Mouse (Mus musculus) midbrain, postnatal 0 days (tissue): ENCODE measurements around the gene Zfpm1. TPM values are rescaled to one million over a fixed set of nuclear protein-coding genes. Genes with fewer than 3 reads are reported as not detected.

Source experiments
- ATAC-seq: fragments of 200-750 bp; cut with Nextera tagmentation; 2 replicates; pipeline ENCODE4 v1.8.0; 2017; ENCODE audit warnings: moderate number of reproducible peaks, mild to moderate bottlenecking, moderate TSS enrichment, moderate library complexity; ENCODE audit not compliant: low FRiP score
- DNase-seq: peaks from one replicate; pipeline ENCODE4 v3.0.0-alpha.2; 2015; ENCODE audit warnings: low spot score
- H3K27ac ChIP-seq: fragments of 300-500 bp; sonication (generic); 2 replicates; pipeline ENCODE4 v1.5.1; 2014; ENCODE audit warnings: low read depth, mild to moderate bottlenecking, low read length, mixed read lengths
- H3K27me3 ChIP-seq: fragments of 300-500 bp; sonication (generic); 2 replicates; pipeline ENCODE4 v1.6.1; 2014; ENCODE audit warnings: low read length, control low read depth, mixed read lengths; ENCODE audit not compliant: insufficient read depth
- H3K36me3 ChIP-seq: fragments of 300-500 bp; sonication (generic); 2 replicates; pipeline ENCODE4 v1.6.1; 2014; ENCODE audit warnings: low read length, control low read depth, mixed read lengths; ENCODE audit not compliant: insufficient read depth
- H3K4me1 ChIP-seq: fragments of 300-500 bp; sonication (generic); 2 replicates; pipeline ENCODE4 v1.6.1; 2014; ENCODE audit warnings: mild to moderate bottlenecking, control low read depth, antibody characterized with exemption, low read length, mixed read lengths; ENCODE audit not compliant: insufficient read depth
- H3K4me2 ChIP-seq: fragments of 300-500 bp; sonication (generic); 2 replicates; pipeline ENCODE4 v1.6.1; 2014; ENCODE audit warnings: low read depth, mild to moderate bottlenecking, low read length, mixed read lengths; ENCODE audit not compliant: poor library complexity, severe bottlenecking
- H3K4me3 ChIP-seq: fragments of 300-500 bp; sonication (generic); 2 replicates; pipeline ENCODE4 v1.5.1; 2014; ENCODE audit warnings: low read depth, mild to moderate bottlenecking, low read length, moderate library complexity
- H3K9ac ChIP-seq: fragments of 300-500 bp; sonication (generic); replicated peaks from 2 replicates; pipeline ENCODE4 v1.6.1; 2014; ENCODE audit warnings: mild to moderate bottlenecking, low read length, moderate library complexity, mixed read lengths; ENCODE audit not compliant: poor library complexity, severe bottlenecking
- H3K9me3 ChIP-seq: fragments of 300-500 bp; sonication (generic); 2 replicates; pipeline ENCODE4 v1.6.1; 2016; ENCODE audit warnings: low read length, control low read depth
- CTCF ChIP-seq: IDR thresholded peaks from 2 replicates; pipeline ENCODE4 v1.5.1; 2016; ENCODE audit warnings: antibody characterized with exemption, mild to moderate bottlenecking
- WGBS: fragments of 180-500 bp; shearing (Covaris S2); extraction: QIAGEN DNeasy Blood & Tissue Kit; methylation state at CpG from one replicate; pipeline ENCODE4 v1.1.7; 2014; 5-methylcytosine and 5-hydroxymethylcytosine counted together
- polyA plus RNA-seq: library from polyadenylated mRNA; unstranded; fragments of >200 nt; fragmentation: Nextera tagmentation; extraction: Ambion mirVana; gene quantifications from 2 replicates; pipeline ENCODE4 v1.2.1, GENCODE M21; 2015
- total RNA-seq: library from RNA; depleted of rRNA; stranded (reverse); fragments of >200 nt; gene quantifications from 2 replicates; pipeline ENCODE4 v1.2.3, GENCODE M21; 2014

Gene Zfpm1
- total and polyA plus RNA-seq, 2 experiments from 2014 or later, result 1.2 to 28.6 TPM

DNA sequence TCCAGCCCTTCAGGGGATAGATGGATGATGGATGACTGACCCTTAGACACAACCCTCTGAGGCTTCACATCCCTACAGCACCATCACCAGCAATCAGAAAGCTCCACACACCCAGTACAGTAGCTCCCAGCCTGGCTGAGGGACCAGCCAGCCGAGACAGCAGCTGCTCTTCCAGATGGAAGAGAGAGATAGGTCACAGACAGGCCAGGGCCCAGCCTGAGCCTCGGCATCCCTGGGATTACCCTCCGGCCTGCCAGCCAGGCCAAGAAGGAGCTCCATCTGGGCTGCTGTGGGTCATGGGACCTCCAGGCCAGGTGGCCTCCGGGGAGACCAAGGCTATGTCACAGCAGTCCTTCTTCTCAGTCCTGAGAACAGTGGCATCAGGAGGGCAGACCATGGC lies 38.6 kb upstream of the Zfpm1 start:
- 92% methylated on average over 4 of the region's 4 CpGs for WGBS
- no peak overlapping the region for H3K4me2 ChIP-seq
- H3K27ac ChIP-seq, result no peak overlapping the region
- DNase-seq (no peak), ATAC-seq (no peak)
- H3K9ac ChIP-seq, result no peak overlapping the region
- no peaks in the 10 kb centered on the region for H3K27me3 ChIP-seq
- no peak overlapping the region for H3K4me3 ChIP-seq
- H3K4me1 ChIP-seq, result no peaks in the 10 kb centered on the region
- no peak for TF ChIP-seq CTCF
- no peaks in the 10 kb centered on the region for H3K36me3 ChIP-seq
- H3K9me3 ChIP-seq, result no peaks in the 10 kb centered on the region

- TF ChIP-seq CTCF, result no peak
- Histone ChIP-seq H3K27me3 (no peaks in the 10 kb centered on the region), H3K4me3 (no peak overlapping the region), H3K27ac (no peak overlapping the region), H3K36me3 (no peaks in the 10 kb centered on the region), H3K9ac (no peak overlapping the region), H3K4me2 (no peak overlapping the region), H3K9me3 (no peaks in the 10 kb centered on the region), H3K4me1 (no peaks in the 10 kb centered on the region)
- ATAC-seq, result no peak
- DNase-seq, result no peak
- WGBS, result 77% methylated on average over 6 of the region's 6 CpGs
Measured at GRCm38 (mm10) chr8:122245161-122245560, 36.8 kb upstream of the Zfpm1 start.

DNA sequence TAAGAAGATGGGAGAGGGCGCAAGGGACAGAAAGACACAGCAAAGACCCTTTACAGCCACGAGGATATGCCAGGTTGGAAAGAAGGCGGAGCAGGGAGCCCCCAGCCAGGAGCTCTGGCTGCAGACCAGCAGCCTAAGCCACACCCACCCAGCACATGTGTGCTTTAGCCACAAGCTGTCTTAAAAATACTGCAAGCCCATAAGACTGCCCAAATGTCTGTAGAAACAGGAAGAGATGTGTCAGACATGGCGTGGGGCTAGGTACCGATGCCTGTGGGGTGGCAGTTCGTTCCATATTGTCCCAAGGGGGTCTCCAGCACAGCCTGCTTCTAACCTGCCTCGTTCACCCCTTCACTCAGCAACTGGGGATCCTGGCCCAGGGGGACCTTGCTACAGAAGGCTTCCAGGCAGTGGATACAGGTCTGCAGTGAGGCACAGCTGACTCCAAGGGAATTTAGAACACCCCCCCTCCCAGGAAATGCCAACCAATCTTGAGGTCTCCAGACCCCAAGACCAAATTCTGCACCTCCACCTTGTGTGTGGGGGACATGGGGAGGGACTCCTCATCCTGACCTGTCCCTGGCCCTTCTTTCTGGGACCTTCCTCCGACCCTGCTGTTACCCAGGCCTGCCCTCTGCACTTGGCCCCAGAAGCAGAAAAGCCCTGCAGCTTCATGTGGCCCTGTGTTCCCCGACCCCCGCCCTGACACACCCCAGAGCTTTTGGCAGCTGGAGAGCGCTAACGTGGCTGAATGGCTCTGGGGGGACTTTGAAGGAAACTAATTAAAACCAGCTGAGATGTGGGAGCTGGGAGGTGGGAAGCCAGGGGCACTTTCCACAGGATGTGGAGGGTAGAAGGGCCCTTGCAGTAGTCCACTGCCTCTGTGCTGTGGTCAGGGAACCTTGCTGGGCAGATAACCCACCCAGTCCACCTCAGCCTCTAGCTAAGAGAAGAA lies 35.4 kb upstream of the Zfpm1 start:
- 46% methylated on average over 12 of the region's 12 CpGs for WGBS
- Histone ChIP-seq H3K4me1 (no peaks in the 10 kb centered on the region), H3K27ac (no peak overlapping the region), H3K4me3 (no peak overlapping the region), H3K27me3 (no peaks in the 10 kb centered on the region), H3K9ac (no peak overlapping the region), H3K4me2 (no peak overlapping the region), H3K9me3 (no peaks in the 10 kb centered on the region), H3K36me3 (no peaks in the 10 kb centered on the region)
- ATAC-seq, result no peak
- no peak for DNase-seq
- no peak for TF ChIP-seq CTCF

DNA sequence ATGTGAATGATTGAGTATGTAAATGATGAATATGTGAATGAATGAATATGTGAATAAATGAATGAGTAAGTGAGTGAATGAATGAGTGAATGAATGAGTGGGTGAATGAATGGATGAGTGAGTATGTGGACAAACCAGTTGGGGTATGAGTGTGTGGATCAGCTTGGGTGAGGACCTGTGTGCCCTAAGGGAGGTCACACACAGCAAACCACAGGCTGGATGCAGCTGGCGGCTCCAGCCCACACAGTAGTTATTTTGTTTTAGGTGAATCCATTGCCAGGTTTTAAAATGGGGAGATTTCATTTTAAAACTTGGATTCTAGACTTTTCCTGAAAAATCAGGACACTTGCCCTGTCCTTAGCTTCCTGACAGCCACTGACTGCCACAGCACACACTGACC lies 30.2 kb upstream of the Zfpm1 start:
- Histone ChIP-seq H3K9me3 (no peaks in the 10 kb centered on the region), H3K4me3 (no peak overlapping the region), H3K4me1 (no peaks in the 10 kb centered on the region), H3K27me3 (no peaks in the 10 kb centered on the region), H3K27ac (no peak overlapping the region), H3K36me3 (no peaks in the 10 kb centered on the region), H3K9ac (no peak overlapping the region), H3K4me2 (no peak overlapping the region)
- WGBS, result 67% methylated on average over 1 of the region's 1 CpGs
- TF ChIP-seq CTCF, result no peak
- ATAC-seq (no peak), DNase-seq (no peak)

DNA sequence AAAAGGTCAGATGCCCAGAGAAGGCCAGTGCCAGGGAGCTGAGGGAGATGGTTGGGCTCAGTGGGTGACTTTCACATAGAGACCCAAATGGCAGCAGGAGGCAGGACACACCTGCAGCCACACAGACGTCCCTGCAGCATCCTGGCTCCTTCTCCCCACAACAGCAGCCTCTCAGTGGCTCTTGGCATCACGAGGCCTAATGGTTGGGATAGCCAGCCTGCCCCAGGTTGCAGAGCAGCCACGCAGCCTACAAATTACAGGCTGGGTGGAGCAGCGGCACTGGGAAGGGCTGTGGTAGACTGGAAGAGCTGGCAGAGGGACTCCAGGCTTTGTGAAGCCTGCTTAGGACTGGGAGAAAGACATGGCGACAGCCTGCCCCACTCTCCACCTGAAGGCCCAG lies 29.6 kb upstream of the Zfpm1 start:
- no peak for ATAC-seq
- Histone ChIP-seq H3K36me3 (no peaks in the 10 kb centered on the region), H3K27me3 (no peaks in the 10 kb centered on the region), H3K9me3 (no peaks in the 10 kb centered on the region), H3K27ac (no peak overlapping the region), H3K4me3 (no peak overlapping the region), H3K4me2 (no peak overlapping the region), H3K4me1 (no peaks in the 10 kb centered on the region), H3K9ac (no peak overlapping the region)
- 64% methylated on average over 5 of the region's 5 CpGs for WGBS
- TF ChIP-seq CTCF, result no peak
- no peak for DNase-seq

- Histone ChIP-seq H3K9me3 (no peaks in the 10 kb centered on the region), H3K4me2 (no peak overlapping the region), H3K9ac (no peak overlapping the region), H3K27me3 (no peaks in the 10 kb centered on the region), H3K27ac (no peak overlapping the region), H3K4me3 (no peak overlapping the region), H3K36me3 (no peaks in the 10 kb centered on the region), H3K4me1 (no peaks in the 10 kb centered on the region)
- WGBS, result 72% methylated on average over 2 of the region's 2 CpGs
- ATAC-seq, result no peak
- DNase-seq, result peak; percentile 52
- peak; percentile 92 for TF ChIP-seq CTCF
Measured at GRCm38 (mm10) chr8:122259351-122259750, 22.6 kb upstream of the Zfpm1 start.
